Mouse (Mus musculus) lung, postnatal 10 days (tissue): ENCODE data around the gene Net1.
A peak's percentile ranks its signal among the peaks of the same experiment; 100 is the strongest.
"Not testable (repeated sequence)": the region's sequence is repeated elsewhere in the genome, so short reads cannot be mapped to it uniquely, and the experiment has no call there.

Experiments used
- DNase-seq: peaks from one replicate; pipeline ENCODE4 v3.0.0; 2021

Gene Net1

DNA sequence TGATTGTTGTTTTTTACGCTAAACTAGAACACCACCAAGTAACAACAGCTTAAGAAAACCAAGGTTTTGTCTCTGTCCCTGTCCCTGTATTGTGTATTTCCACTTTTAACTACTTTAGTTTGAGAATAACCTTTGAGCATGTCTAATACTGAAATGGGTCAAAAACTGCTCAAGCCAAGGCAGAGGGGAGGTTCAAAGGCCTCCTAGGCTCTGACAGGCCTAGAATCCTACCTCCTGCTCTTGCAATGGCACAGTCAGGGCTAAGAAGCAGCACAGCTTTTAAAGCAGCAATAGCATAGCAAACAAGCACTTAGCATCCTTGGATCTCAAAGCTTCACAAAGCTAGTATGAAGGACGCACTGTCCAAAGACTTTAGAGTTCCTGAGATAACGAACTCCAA is 28.9 kb downstream of the Net1 start:
- DNase-seq: no peak

- no peak for DNase-seq
Measured at GRCm38 (mm10) chr13:3886663-3887062, 31.4 kb downstream of the Net1 start.

GRCm38 (mm10) chr13:3877679-3878220 is 40.3 kb downstream of the Net1 start:
- DNase-seq: no peak

- peak; percentile 33 for DNase-seq
Measured at GRCm38 (mm10) chr13:3877185-3877584, 40.8 kb downstream of the Net1 start.

DNA sequence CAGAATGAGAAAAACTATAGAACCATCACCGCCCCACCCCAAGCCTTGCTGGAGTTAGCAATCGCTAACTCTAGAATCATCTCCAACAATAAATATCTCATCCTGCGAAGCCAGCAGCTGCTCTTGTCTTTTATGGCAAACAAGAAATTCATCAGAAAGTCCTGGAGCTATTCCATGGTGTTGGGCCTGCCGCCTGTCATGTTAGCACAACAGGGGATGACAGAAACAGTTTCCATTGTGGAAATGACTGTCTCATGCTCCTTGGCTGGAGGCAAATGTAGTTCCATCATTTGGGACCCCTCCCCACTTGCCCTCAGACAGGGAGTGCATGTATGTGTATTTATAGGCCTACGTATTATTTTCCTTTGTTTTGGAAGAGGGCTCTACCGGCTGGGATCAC is 41.6 kb downstream of the Net1 start:
- DNase-seq: peak; percentile 84

- DNase-seq: no peak
Measured at GRCm38 (mm10) chr13:3872832-3873231, 45.2 kb downstream of the Net1 start.

DNA sequence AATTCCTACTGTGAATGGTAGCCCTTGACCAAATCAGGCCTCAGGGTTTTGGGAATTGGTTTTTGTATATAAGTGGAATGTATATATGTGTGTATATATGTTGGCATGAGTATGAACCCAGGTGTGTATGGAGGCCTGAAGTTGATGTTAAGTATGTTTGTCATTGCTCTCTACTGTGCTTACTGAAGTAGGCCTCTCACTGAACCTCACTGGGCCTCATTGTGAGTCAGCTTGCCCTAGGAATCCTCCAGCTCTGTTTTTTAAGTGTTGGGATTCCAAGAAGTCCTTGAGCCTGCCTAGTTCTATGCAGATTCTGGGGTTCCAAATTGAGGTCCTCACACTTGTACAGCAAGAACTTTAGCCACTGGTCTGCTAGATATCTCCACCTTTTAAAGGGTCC is 48.1 kb downstream of the Net1 start:
- DNase-seq: no peak

DNA sequence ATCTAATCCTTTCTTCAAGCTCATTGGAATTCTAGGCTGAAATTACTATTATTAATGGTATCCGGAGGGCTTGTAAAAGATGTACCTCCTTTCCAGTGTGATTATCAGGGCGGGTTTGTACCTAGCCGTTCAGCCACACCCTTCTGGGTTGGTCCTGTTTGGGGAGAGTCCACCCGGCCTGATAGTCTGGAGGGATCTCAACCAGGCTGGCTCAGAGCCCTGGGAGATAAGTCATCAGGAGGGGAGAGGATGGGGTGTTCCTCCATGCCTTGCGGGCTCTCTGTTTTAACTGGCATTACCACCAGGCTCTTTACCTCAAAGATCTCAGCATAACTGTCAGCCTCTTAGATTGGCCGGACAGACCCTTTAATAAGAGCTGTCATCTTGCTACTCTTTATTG is 50.9 kb downstream of the Net1 start:
- no peak for DNase-seq

DNA sequence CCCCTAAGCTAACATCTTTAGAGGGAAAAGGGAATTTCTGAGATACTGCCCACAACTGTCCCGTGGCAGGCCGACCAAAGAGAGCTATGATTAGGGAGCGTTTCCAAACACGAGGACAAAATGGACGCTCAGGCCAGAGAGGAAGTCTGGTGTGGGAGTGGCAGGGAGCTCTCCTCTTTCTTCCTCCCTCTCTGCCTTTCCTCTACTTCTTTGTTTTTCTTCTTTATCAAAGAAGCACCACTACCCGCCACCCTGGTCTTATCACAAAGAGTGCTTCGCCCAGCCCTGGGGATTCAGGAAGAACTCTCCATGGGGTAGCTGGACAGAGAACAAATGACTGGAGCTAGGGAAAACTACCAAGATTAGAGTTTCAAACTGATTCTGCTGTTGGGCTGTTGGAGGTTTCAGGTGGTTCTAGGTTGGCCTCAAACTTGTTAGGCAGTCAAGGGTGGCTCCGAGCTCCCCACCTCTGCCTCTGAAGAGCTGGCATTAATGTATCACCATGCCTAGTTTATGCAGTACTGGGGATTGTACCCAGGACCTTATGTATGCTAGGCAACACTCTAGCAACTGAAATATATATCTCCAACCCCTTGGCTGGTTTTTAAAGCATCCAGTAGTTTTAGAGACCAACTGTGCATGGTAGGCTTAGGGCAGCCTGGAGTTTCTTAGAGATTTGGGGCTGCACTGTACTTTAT is 51.5 kb downstream of the Net1 start:
- DNase-seq: no peak

GRCm38 (mm10) chr13:3865648-3866354 is 52.2 kb downstream of the Net1 start:
- peak; percentile 35 for DNase-seq

GRCm38 (mm10) chr13:3862922-3863580 is 55.0 kb downstream of the Net1 start:
- no peak for DNase-seq

DNA sequence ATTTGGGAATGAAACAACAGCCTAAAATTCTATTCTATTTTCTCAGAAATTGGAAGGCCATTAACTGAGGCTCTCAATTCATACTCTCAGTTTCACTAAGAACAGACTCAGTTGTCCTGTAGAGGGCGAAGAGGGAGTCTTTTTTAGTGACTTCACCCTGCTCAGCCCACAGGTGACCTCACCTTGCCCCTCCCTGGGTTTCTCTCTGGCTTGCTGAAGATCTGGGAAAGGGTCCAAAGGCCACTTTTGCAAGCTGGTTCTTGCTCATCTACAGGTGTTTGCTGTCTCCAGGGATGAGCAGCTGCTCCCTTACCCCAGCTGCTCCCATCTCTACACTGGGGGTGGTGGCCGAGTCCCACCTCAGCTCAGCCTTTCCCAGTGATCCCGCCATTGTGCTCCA is 55.7 kb downstream of the Net1 start:
- no peak for DNase-seq

DNA sequence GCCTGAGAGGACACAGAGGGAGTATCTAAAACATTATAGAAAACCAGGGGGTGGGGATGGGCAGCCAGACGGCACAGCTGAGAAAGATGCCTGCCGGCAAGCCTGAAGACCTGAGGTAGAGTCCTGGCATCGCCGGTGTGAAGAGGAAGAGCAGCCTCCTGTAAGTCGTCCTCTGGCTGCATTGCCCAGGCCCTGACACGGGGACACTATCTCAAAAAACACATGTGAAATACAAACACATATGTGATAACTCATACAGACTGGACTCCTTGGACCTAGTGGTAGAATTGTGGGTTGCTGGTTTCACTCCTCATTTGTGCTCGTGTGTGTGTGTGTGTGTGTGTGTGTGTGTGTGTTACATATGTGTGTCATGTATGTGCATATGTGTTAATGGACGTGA is 56.8 kb downstream of the Net1 start:
- no peak for DNase-seq

DNA sequence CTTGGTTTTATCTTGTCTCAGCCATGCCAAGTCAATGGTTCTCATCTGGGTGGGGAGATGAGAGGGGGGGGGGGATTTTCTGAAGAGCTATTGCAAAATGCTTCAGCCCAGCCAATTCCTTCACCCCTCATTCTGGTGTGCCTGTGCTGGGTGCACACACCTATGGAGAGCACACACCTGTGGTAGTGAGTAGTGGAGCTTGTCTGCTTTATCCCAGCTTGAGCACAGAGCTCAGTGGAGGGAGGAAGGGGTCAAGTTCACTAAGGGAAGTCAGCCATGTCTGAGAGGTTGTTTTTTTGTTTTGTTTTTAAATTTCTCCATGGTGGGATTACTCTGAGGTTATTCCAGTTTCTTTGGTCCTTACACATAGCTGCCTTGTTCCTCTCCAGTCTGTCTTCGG is 61.8 kb downstream of the Net1 start:
- no peak for DNase-seq

- no peak for DNase-seq
Measured at GRCm38 (mm10) chr13:3854856-3855255, 63.2 kb downstream of the Net1 start.

DNA sequence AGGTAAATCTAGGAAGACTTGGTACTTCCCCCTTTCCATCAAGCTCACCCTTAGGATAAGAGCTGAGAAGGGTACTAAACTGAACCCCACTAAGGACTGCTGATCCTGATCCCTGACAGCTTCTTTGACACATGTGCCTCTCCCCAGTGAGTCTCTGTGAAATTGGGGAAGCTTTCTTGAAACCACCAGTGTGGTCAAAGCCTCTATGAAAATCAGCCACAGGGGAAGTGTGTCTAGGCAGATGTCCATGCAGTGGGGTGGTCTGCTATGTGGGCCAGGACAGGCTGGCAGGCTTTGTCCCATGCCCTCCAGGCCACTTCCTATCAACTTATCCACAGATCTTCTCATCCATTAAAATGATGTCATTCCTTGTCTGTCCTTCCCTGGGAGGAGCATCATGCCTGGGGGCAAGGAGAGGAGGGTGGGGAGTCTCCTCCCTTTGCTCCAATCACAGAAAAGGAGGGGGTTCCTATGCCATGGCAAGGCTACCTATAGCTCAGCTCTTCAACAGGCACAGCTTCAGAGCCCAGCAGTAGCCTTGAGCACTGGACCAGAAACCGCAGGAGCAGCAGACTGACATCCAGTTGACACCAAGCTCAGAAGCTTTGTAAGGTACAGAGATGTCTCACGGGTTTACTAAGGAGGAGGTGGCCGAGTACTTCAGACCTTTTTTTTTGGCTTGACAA is 64.2 kb downstream of the Net1 start, which contains the start of gene Calm5:
Gene Calm5, plus strand, starts transcription at position 526 of the 686 bp plus-strand sequence.
- not testable (repeated sequence) for DNase-seq

GRCm38 (mm10) chr13:3850330-3850729 is 67.7 kb downstream of the Net1 start:
- DNase-seq: no peak

DNA sequence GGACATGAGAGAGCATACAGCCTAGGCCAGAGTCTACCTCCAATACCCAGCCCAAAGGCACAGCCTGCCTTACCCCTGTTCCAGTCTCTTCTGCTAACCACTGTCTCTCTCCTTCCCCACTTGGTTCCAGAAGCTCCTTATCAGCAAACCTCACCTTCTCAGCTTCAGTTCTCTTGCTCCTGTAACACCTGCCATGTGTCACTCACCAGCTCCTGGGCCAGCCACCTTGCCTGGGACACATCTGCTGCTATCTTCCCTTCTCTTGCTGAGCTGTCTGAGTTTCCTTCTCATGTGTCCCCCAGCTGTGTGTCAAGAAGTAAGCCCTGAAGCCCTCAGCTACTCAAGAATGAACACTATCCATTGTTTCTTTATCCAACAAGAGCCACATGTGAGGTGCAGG is 77.4 kb downstream of the Net1 start:
- not testable (repeated sequence) for DNase-seq

DNA sequence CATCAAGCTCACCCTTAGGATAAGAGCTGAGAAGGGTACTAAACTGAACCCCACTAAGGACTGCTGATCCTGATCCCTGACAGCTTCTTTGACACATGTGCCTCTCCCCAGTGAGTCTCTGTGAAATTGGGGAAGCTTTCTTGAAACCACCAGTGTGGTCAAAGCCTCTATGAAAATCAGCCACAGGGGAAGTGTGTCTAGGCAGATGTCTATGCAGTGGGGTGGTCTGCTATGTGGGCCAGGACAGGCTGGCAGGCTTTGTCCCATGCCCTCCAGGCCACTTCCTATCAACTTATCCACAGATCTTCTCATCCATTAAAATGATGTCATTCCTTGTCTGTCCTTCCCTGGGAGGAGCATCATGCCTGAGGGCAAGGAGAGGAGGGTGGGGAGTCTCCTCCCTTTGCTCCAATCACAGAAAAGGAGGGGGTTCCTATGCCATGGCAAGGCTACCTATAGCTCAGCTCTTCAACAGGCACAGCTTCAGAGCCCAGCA is 80.7 kb downstream of the Net1 start, which contains the start of gene Calm4:
Gene Calm4, plus strand, starts transcription at position 446 of the 496 bp plus-strand sequence.
- DNase-seq: not testable (repeated sequence)

DNA sequence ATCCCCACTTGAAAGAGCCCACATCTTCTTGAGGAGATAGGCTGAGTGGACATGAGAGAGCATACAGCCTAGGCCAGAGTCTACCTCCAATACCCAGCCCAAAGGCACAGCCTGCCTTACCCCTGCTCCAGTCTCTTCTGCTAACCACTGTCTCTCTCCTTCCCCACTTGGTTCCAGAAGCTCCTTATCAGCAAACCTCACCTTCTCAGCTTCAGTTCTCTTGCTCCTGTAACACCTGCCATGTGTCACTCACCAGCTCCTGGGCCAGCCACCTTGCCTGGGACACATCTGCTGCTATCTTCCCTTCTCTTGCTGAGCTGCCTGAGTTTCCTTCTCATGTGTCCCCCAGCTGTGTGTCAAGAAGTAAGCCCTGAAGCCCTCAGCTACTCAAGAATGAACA is 84.4 kb downstream of the Net1 start:
- DNase-seq: not testable (repeated sequence)

DNA sequence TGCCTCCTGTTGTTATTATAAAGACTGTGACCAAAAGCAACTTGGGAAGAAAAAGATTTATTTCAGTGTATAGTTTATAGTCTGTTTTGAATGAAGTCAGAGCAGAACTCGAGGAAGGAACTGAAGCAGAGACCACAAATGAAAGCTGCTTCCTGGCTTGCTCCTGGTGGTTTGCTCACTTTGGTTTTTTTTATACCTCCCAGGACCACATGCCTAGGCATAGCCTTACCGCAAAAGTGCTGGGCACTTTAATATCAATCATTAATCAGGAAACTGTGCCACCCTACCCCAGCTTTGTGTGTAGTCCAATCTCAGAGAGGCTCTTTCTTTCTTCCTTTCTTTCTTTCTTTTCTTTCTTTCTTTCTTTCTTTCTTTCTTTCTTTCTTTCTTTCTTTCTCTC is 85.6 kb downstream of the Net1 start:
- no peak for DNase-seq
